Mouse (Mus musculus) cerebellum, postnatal 4 days (tissue): ENCODE measurements around the gene Ccdc51.
"Not testable (repeated sequence)": the region's sequence is repeated elsewhere in the genome, so short reads cannot be mapped to it uniquely, and the experiment has no call there.

ENCODE experiments used
- DNase-seq, 2 experiments: peaks; one replicate each; pipeline ENCODE4 v3.0.0; 2022; ENCODE audit warnings: low spot score in 2 of 2, mixed read lengths in 1 of 2

The Ccdc51 gene

DNA sequence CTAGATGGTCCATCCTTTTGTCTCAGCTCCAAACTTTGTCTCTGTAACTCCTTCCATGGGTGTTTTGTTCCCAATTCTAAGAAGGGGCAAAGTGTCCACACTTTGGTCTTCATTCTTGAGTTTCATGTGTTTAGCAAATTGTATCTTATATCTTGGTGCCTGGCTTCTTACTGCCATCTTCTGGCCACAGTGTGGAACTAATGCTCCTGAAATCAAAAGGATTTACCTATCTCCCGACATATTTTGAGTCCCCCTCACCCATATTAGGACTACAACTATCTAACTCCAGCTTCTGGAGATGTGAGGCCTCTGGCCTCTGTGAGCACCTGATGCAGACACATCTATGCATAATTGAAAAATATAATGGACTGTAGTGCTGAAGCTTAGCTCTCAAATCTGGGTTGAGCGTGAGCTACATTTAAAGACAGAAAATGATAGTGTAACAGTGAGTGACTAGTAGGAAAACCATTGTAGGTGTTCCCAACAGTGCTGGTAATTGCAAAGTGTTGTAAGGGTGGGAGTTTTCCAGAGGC, 40.3 kb downstream of the Ccdc51 start:
- peak in 1 of 2 experiments; percentile 40 for DNase-seq

DNA sequence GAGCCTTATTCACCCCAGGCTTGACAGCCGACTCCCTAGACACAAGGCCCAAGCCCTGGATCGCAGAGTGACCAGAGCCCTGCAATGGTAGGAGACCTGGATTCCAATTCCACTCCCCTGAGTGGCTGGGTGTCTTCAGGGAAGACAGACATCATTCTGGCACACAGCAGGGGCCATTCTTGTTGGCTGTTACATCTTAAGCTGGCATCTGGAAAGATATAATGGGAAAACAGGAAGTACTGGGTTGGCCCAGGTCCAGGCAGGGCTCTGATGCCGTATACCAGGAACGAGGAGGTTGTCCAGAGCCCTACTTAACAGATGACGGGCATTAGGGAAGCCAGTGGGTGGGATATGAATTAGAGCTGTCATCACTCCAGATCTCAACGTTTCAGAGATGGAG, 41.0 kb downstream of the Ccdc51 start:
- no peak for DNase-seq

DNA sequence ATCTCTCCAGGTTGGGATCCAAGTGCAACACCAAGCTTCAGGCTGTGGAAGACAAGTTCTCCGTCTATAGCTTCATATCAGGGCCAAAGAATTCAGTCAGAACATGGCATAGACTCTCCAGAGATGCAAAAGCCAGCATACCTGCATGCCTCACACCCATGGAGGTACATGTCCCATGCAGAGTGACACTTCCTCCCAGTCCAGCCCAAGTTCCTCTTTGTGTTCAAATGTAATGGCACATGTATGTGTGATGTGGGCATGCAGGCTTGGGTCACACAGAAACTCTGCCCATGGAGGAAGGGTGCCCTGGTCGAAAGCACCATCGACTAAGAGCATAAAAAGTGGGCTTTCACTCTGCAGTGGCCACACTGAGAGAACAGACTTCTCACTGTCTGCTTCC, 41.9 kb downstream of the Ccdc51 start:
- DNase-seq: no peak

DNA sequence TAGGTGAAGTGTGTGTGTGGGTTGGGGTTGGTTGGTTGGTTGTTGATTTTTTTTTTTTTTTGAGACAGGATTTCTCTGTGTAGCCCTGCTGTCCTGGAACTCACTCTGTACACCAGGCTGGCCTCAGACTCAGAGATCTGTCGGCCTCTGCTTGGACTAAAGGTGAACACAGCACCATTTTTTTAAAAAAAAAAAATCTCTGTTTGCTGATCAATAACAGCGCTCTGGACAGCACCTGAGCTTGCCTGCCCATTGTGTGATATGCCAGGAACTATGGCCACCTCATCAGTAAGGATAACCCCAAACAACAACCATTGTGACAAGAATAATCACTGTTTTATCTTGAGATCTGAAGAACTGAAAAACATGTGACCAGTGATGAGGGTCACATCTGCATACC, 42.8 kb downstream of the Ccdc51 start:
- no peak for DNase-seq

DNA sequence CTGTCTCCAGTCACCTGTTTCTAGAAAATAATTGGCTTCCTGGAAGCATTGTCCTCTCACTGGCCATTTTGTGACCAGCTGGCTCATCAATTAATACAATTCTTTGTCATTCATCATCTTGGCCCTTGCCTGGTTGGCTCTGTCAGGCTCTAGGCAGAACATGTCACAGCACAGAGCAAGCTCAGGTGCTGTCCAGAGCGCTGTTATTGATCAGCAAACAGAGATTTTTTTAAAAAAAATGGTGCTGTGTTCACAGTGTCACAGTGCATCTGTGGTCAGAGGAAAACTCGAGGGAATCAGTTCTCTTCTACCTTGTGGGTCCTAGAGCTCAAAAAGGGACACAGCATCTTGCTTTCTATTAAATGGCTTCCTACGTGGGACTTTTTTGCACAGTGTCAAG, 43.2 kb downstream of the Ccdc51 start:
- DNase-seq: no peak

DNA sequence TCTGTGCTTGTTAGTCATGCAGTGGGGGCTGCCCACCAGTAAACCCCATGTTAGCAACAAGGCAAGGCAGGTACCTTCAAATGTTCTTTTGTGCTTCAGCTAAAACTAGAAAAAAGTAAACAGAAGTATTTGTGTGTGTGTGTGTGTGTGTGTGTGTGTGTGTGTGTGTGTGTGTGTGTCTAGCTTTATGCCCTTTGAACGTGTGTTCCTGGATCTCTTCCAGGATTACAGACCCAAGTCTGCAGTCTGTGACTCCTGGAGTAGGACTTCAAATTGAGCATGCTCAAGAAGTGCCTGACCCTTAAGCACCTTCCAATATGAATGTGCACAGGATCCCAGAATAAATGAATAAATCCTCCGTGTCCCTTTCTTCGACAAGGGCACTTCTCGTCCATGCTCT, 44.8 kb downstream of the Ccdc51 start:
- no peak for DNase-seq

DNA sequence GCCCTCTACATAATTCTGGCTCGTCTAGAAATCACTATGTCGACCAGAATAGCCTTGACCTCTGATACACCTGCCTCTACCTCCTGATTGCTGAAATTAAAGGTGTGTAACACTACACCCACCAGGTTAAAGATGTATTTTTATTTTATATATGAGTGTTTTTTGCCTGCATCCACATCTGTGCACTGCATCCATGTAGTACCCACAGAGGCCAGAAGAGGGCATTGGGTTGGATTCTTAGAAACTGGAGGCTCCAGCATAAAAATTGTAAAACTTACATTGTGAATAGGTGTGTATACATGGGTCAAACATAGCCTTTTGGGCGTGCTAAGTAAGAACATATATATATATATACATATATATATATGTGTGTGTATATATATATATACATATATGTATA, 45.9 kb downstream of the Ccdc51 start:
- peak in 1 of 2 experiments; percentile 42 for DNase-seq

DNA sequence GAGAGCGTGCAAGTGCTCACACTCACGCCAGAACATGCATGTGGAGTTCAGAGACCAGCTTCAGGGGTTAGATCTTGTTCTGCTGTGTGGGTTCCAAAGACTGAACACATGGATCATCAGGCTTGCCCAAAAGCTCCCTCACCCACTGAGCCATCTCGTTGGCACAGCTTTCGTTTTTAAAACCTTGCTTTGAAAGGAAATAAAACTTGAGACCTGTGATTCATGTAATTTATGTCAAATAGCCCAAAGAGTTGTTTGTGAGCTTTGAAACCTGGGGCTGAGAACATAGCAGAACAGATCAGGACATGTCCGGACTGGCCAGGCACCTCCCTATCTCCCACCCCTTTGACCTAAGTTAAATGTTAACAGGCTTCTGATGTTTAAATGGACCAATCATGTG, 47.8 kb downstream of the Ccdc51 start:
- DNase-seq: no peak

DNA sequence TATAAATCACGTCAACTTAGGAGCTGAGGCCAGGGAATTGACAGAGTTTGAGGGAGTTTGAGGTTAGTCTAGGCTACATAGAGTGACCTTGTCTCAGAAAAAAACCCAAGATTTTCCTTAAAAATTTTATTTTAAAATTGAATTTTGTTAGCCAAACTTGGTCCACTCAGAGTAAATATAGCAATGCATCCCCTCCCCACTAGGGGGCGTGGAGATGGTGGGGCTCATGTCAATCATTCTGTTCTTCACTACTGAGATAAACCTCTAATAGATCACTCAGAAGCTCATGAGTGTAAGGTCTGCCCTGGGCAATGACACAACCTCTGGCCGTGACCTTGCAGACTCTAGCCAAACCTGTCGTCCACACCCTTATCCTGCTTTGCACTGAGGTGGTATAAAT, 58.1 kb downstream of the Ccdc51 start:
- not testable (repeated sequence) for DNase-seq
